Comparison of ENCODE assay signal across 8 mouse cellular contexts in genomic region chr7:122251197-122252011, GRCm38 (mm10). TPM values are rescaled to one million over a fixed set of nuclear protein-coding genes. Genes with fewer than 3 reads are reported as not detected.
A peak's percentile ranks its signal among the peaks of the same experiment; 100 is the strongest.
DNase-seq lines count a peak whose midpoint lies in the region; ATAC-seq and TF ChIP-seq lines count a peak whose summit lies in the region.

No protein-coding gene starts in this region.

- peak; percentile 87 for DNase-seq in CH12.LX (ENCODE audit: extremely low read depth)
- DNase-seq in c-Kit-positive CD71-positive TER-119-negative erythroid progenitor cells, embryonic 14.5 days (ENCODE audit: low read depth): peak; percentile 34
- DNase-seq in heart, postnatal 10 days: peak; percentile 73 to 81
- peak; percentile 80 to 84 for DNase-seq in kidney, postnatal 4 days
- peak; percentile 79 for DNase-seq in liver, postnatal 0 days

- H3K79me2 ChIP-seq in CH12.LX (replicated peaks; ENCODE audit: control insufficient read depth, extremely low read depth, insufficient read depth, poor library complexity, severe bottlenecking): no peaks in the 10 kb centered on the region

- peak overlapping the region; percentile 57 for H3K4me2 ChIP-seq in CH12.LX (ENCODE audit: insufficient read depth, low read depth, poor library complexity, severe bottlenecking)
- H3K4me2 ChIP-seq in forebrain, embryonic 13.5 days: peak overlapping the region; percentile 43
- H3K4me2 ChIP-seq in liver, postnatal 0 days (ENCODE audit: low read depth, low read length): peak overlapping the region; percentile 30; the same call in 1 of the 2 replicates
- no peak overlapping the region; the same call in 1 of the 2 replicates for H3K4me2 ChIP-seq in neural tube, embryonic 14.5 days (ENCODE audit: low read depth, low read length)

- intact Hi-C loops in heart, postnatal 10 days (cut with DNase I): loop anchor here (1.0 to 5.0 kb wide), 2 partner anchors 208 to 671 kb away; no protein-coding TSS in a partner anchor

- peak; percentile 72 for ATAC-seq in forebrain, embryonic 13.5 days
- peak; percentile 35; the same call in 1 of the 2 replicates for ATAC-seq in liver, postnatal 0 days
- peak; percentile 70; the same call in 1 of the 2 replicates for ATAC-seq in neural tube, embryonic 14.5 days (ENCODE audit: low read depth)

- no peaks in the 10 kb centered on the region for H3K9me3 ChIP-seq in CH12.LX (replicated peaks; ENCODE audit: low read length)
- H3K9me3 ChIP-seq in forebrain, embryonic 13.5 days (replicated peaks): no peaks in the 10 kb centered on the region
- no peaks in the 10 kb centered on the region for H3K9me3 ChIP-seq in liver, postnatal 0 days (ENCODE audit: low read length)
- H3K9me3 ChIP-seq in neural tube, embryonic 14.5 days (ENCODE audit: control insufficient read depth, low read length): no peaks in the 10 kb centered on the region

- H3K4me3 ChIP-seq in CH12.LX (replicated peaks in 1 of 3; ENCODE audit: low read depth in 2 of 3, low read length in 2 of 3, poor library complexity in 1 of 3): no peak overlapping the region
- H3K4me3 ChIP-seq in forebrain, embryonic 13.5 days: no peak overlapping the region
- no peak overlapping the region for H3K4me3 ChIP-seq in liver, postnatal 0 days (ENCODE audit: low read depth, low read length)
- no peak overlapping the region for H3K4me3 ChIP-seq in neural tube, embryonic 14.5 days (ENCODE audit: low read depth, low read length)
- H3K4me3 ChIP-seq in testis, adult 2 months (ENCODE audit: control insufficient read depth, low read depth, low read length): peak overlapping the region; percentile 56

- in situ Hi-C loops in CH12.LX (cut with MboI; ENCODE audit: low pct_ligation_motif_present, low pct_unique_long_range_greater_than_20kb, low sequenced_read_pairs): loop anchor here (5.0 kb wide), 1 partner anchor 201 kb away; no protein-coding TSS in a partner anchor

- WGBS in forebrain, embryonic 13.5 days: 28% methylated on average over 21 of the region's 21 CpGs
- 20% methylated on average over 21 of the region's 21 CpGs for WGBS in liver, postnatal 0 days (ENCODE audit: insufficient replicate concordance)
- 30% methylated on average over 21 of the region's 21 CpGs for WGBS in neural tube, embryonic 14.5 days

- peak; percentile 82 to 83 for TF ChIP-seq CTCF in CH12.LX (conservative IDR thresholded peaks at IDR 0.05 in 1 of 2, IDR thresholded peaks at IDR 0.05 in 1 of 2; ENCODE audit: low read depth in 2 of 2, low read length in 2 of 2)
- TF ChIP-seq CTCF in liver, postnatal 0 days (IDR thresholded peaks at IDR 0.05; ENCODE audit: low read depth): peak; percentile 78
- TF ChIP-seq CTCF in testis, adult 2 months (IDR thresholded peaks at IDR 0.05; ENCODE audit: control insufficient read depth, insufficient read depth, insufficient replicate concordance, low read depth, low read length): peak; percentile 64

- no peak overlapping the region for H3K9ac ChIP-seq in CH12.LX (ENCODE audit: insufficient read depth, low read depth)
- H3K9ac ChIP-seq in forebrain, embryonic 13.5 days: no peak overlapping the region
- H3K9ac ChIP-seq in liver, postnatal 0 days (replicated peaks): no peak overlapping the region
- no peak overlapping the region for H3K9ac ChIP-seq in neural tube, embryonic 14.5 days (replicated peaks; ENCODE audit: low read depth, low read length)

- H3K36me3 ChIP-seq in CH12.LX (replicated peaks in 1 of 2; ENCODE audit: control insufficient read depth in 1 of 2, insufficient read depth in 1 of 2, low read length in 1 of 2): no peaks in the 10 kb centered on the region
- no peaks in the 10 kb centered on the region for H3K36me3 ChIP-seq in forebrain, embryonic 13.5 days (ENCODE audit: poor library complexity, severe bottlenecking)
- no peaks in the 10 kb centered on the region for H3K36me3 ChIP-seq in liver, postnatal 0 days (replicated peaks; ENCODE audit: insufficient read depth, low read length)
- no peaks in the 10 kb centered on the region for H3K36me3 ChIP-seq in neural tube, embryonic 14.5 days (ENCODE audit: control insufficient read depth, insufficient read depth, low read length)
- no peaks in the 10 kb centered on the region for H3K36me3 ChIP-seq in testis, adult 2 months (ENCODE audit: control insufficient read depth, insufficient read depth, low read length)

- H3K27ac ChIP-seq in CH12.LX (ENCODE audit: insufficient read depth, low read depth): 0 out of 2 replicates have a peak overlapping the region, but pooled peaks have one; percentile 25
- H3K27ac ChIP-seq in forebrain, embryonic 13.5 days: no peak overlapping the region
- H3K27ac ChIP-seq in liver, postnatal 0 days (ENCODE audit: low read depth): no peak overlapping the region
- no peak overlapping the region for H3K27ac ChIP-seq in neural tube, embryonic 14.5 days (ENCODE audit: low read depth, low read length)
- H3K27ac ChIP-seq in testis, adult 2 months (ENCODE audit: control insufficient read depth, insufficient read depth, low read depth, low read length): no peak overlapping the region

- TF ChIP-seq RAD21 in CH12.LX (IDR thresholded peaks at IDR 0.05; ENCODE audit: low read depth, low read length): peak; percentile 84

- H3K27me3 ChIP-seq in CH12.LX (replicated peaks): no peaks in the 10 kb centered on the region
- no peaks in the 10 kb centered on the region for H3K27me3 ChIP-seq in forebrain, embryonic 13.5 days
- H3K27me3 ChIP-seq in liver, postnatal 0 days (ENCODE audit: insufficient read depth, low read length): no peaks in the 10 kb centered on the region
- no peaks in the 10 kb centered on the region for H3K27me3 ChIP-seq in neural tube, embryonic 14.5 days (ENCODE audit: control insufficient read depth, insufficient read depth, low read length)
- H3K27me3 ChIP-seq in testis, adult 2 months (ENCODE audit: control insufficient read depth, insufficient read depth, low read length): no peaks in the 10 kb centered on the region

- TF ChIP-seq POLR2A in CH12.LX (IDR thresholded peaks at IDR 0.05; ENCODE audit: low read depth, low read length): no peak
- no peak for TF ChIP-seq POLR2A in testis, adult 2 months (IDR thresholded peaks at IDR 0.05; ENCODE audit: control insufficient read depth, low read depth, low read length)

- dilution Hi-C loops in CH12.LX (cut with MboI; ENCODE audit: extremely low pct_ligation_motif_present, extremely low pct_unique_long_range_greater_than_20kb, low sequenced_read_pairs): no loop called here

- H3K4me1 ChIP-seq in CH12.LX (ENCODE audit: control insufficient read depth in 1 of 2, insufficient read depth in 2 of 2): peaks cover 42 to 77% of the 10 kb centered on the region in 2 experiments
- H3K4me1 ChIP-seq in forebrain, embryonic 13.5 days: no peaks in the 10 kb centered on the region
- H3K4me1 ChIP-seq in liver, postnatal 0 days (ENCODE audit: insufficient read depth): no peaks in the 10 kb centered on the region
- H3K4me1 ChIP-seq in neural tube, embryonic 14.5 days (ENCODE audit: control insufficient read depth, insufficient read depth, low read length): no peaks in the 10 kb centered on the region
- peaks cover 9% of the 10 kb centered on the region for H3K4me1 ChIP-seq in testis, adult 2 months (ENCODE audit: control insufficient read depth, insufficient read depth, low read length)

- TF ChIP-seq EP300 in CH12.LX (IDR thresholded peaks at IDR 0.05; ENCODE audit: low read length): no peak; the same call in none of the 2 replicates
- TF ChIP-seq EP300 in liver, postnatal 0 days (IDR thresholded peaks at IDR 0.05; ENCODE audit: low read depth): no peak

TF ChIP-seq in CH12.LX, 34 proteins besides CTCF, POLR2A, EP300 and RAD21 (continues in another document):
- TF ChIP-seq ZMIZ1 (IDR thresholded peaks at IDR 0.05; ENCODE audit: low read depth, low read length) (no peak), PAX5 (IDR thresholded peaks at IDR 0.05; ENCODE audit: low read length) (no peak), BHLHE40 (IDR thresholded peaks at IDR 0.05; ENCODE audit: low read depth, low read length) (0 out of 2 replicates have a peak, but pooled peaks have one; percentile 28), CHD2 (IDR thresholded peaks at IDR 0.05; ENCODE audit: low read length) (0 out of 2 replicates have a peak, but pooled peaks have one; percentile 60), TCF12 (IDR thresholded peaks at IDR 0.05; ENCODE audit: low read depth, low read length) (peak; percentile 6; the same call in 1 of the 2 replicates), POLR2AphosphoS2 (IDR thresholded peaks at IDR 0.05; ENCODE audit: low read depth, low read length) (no peak), MYC (IDR thresholded peaks at IDR 0.05; ENCODE audit: low read depth, low read length) (peak; percentile 53), ZC3H11A (IDR thresholded peaks at IDR 0.05; ENCODE audit: low read depth, low read length) (peak; percentile 85), RCOR1 (conservative IDR thresholded peaks at IDR 0.05; ENCODE audit: low read depth, low read length) (peak; percentile 10; the same call in 1 of the 2 replicates), CHD1 (IDR thresholded peaks at IDR 0.05; ENCODE audit: low read depth, low read length) (no peak), HCFC1 (IDR thresholded peaks at IDR 0.05; ENCODE audit: low read depth, low read length) (no peak), USF2 (conservative IDR thresholded peaks at IDR 0.05; ENCODE audit: low read depth, low read length) (no peak), MAZ (IDR thresholded peaks at IDR 0.05; ENCODE audit: low read depth, low read length) (peak; percentile 90), MAX (IDR thresholded peaks at IDR 0.05; ENCODE audit: low read length) (0 out of 2 replicates have a peak, but pooled peaks have one; percentile 37), MEF2A (IDR thresholded peaks at IDR 0.05; ENCODE audit: borderline replicate concordance, low read depth, low read length) (peak; percentile 37)

RNA-seq across cellular contexts. Expression of gene Chp2, which starts 32.1 kb away (rescaled TPM):
- total RNA-seq in CH12.LX (2012; rRNA removed) (not detected in 2 replicates), CH12.LX (2014; rRNA removed) (not detected in 2 replicates)
- not detected in 2 replicates for polyA plus RNA-seq in CH12.LX (2012; ENCODE audit: insufficient read length, low read depth)
- polyA plus RNA-seq in forebrain, embryonic 13.5 days (2015; fragmentation: Nextera tagmentation; extraction: Ambion mirVana): 0.22 and 0.67 TPM in 2 replicates
- 1 to 10 TPM; 2.4 to 2.6 TPM for total RNA-seq in heart, postnatal 10 days (2021)
- 2.1 and 2.9 TPM in 2 replicates for polyA plus RNA-seq in liver, postnatal 0 days (2015; fragmentation: Nextera tagmentation; extraction: Ambion mirVana)
- polyA plus RNA-seq in neural tube, embryonic 14.5 days (2014; fragmentation: Nextera tagmentation; extraction: Ambion mirVana): 0.84 and 0.96 TPM in 2 replicates
- 9.2 and 13.4 TPM in 2 replicates for polyA plus RNA-seq in testis, adult 2 months (2012; rRNA removed)

RNA-seq across cellular contexts. Expression of gene Prkcb, which starts 37.1 kb away (rescaled TPM):
- total RNA-seq in CH12.LX (2012; rRNA removed) (270 and 337 TPM in 2 replicates), CH12.LX (2014; rRNA removed) (289 and 323 TPM in 2 replicates)
- polyA plus RNA-seq in CH12.LX (2012; ENCODE audit: insufficient read length, low read depth): 381 and 463 TPM in 2 replicates
- 22.7 and 27.4 TPM in 2 replicates for polyA plus RNA-seq in forebrain, embryonic 13.5 days (2015; fragmentation: Nextera tagmentation; extraction: Ambion mirVana)
- 1 to 10 TPM; 2.3 to 3.6 TPM for total RNA-seq in heart, postnatal 10 days (2021)
- polyA plus RNA-seq in liver, postnatal 0 days (2015; fragmentation: Nextera tagmentation; extraction: Ambion mirVana): 8.1 TPM in 2 replicates
- 131 and 170 TPM in 2 replicates for polyA plus RNA-seq in neural tube, embryonic 14.5 days (2014; fragmentation: Nextera tagmentation; extraction: Ambion mirVana)
- polyA plus RNA-seq in testis, adult 2 months (2012; rRNA removed): 3.4 and 4.2 TPM in 2 replicates

Comparison
In these comparisons a context has a peak if more than half of its experiments do, and no peak if none do; other contexts are left out.
1. DNase-seq: peak in every context shown above with its lines; median percentile 87 in CH12.LX; 82 in kidney, postnatal 4 days; 79 in liver, postnatal 0 days; 77 in heart, postnatal 10 days; 34 in c-Kit-positive CD71-positive TER-119-negative erythroid progenitor cells, embryonic 14.5 days.